Mouse (Mus musculus): Measurements from ENCODE around the gene Sept5.

DNA sequence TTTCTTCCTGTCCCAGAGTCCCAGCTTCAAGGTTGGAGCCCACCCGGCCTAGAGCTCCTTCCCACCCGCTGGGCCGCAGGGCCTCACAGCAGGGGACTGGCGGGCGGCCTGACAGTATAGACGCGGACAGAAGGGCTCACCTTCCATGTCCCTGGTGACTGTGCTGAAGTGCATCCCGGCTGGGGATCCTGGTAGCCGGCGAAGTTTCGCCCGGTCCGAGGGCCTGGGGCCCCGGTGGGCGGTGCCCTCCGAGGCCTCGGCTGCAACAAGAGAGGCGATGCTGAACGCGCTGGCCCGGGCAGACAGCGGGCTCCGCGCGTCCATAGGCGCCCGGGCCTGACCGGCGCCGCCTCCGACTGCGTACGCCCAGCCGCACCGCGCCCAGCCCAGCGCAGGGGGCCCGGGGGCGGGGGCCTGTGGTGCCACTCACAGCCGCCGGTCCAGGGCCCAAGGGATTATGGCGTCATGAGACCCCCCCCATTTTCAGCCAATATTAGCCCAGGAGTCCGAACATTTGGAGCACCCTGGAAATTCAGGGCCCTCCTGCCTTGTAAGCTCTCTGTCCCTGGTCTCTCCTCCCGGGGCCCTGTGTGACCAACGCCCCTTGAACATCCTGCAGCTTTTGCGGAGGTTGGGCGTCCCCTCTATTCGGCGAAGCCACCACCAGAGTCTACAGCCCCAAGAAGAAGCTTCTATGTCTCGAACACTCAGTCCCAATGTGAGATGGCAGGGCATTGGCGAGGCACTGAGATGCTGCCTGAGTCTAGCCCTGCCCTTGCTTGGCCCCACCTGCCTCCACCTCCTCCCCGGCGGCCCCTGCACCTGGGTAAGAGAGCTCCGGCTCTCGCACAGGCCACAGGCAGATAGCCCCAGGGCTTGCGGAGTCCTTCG, 41.7 kb downstream of the Sept5 start:
- TF ChIP-seq POLR2A (IDR thresholded peaks at IDR 0.05; ENCODE audit: control insufficient read depth, low read depth, low read length) = no peak
- TF ChIP-seq CTCF (IDR thresholded peaks at IDR 0.05; ENCODE audit: control insufficient read depth, insufficient read depth, insufficient replicate concordance, low read depth, low read length) = no peak
